Mouse (Mus musculus) neural tube, embryonic 12.5 days (tissue): ENCODE results near the gene Cecr2. TPM values are rescaled to one million over a fixed set of nuclear protein-coding genes. Genes with fewer than 3 reads are reported as not detected.
"Not testable (repeated sequence)": the region's sequence is repeated elsewhere in the genome, so short reads cannot be mapped to it uniquely, and the experiment has no call there.

Experiments used
- ATAC-seq: fragments of 200-750 bp; cut with Nextera tagmentation; 2 replicates; pipeline ENCODE4 v1.8.0; 2017; ENCODE audit warnings: low read depth, mild to moderate bottlenecking, moderate TSS enrichment, moderate library complexity; ENCODE audit not compliant: low FRiP score
- H3K27ac ChIP-seq: fragments of 300-500 bp; sonication (generic); 2 replicates; pipeline ENCODE4 v1.5.1; 2016
- H3K27me3 ChIP-seq: fragments of 300-500 bp; sonication (generic); replicated peaks from 2 replicates; pipeline ENCODE4 v1.6.1; 2016; ENCODE audit warnings: mild to moderate bottlenecking
- H3K36me3 ChIP-seq: fragments of 300-500 bp; sonication (generic); 2 replicates; pipeline ENCODE4 v1.6.1; 2016; ENCODE audit warnings: mild to moderate bottlenecking
- H3K4me1 ChIP-seq: fragments of 300-500 bp; sonication (generic); 2 replicates; pipeline ENCODE4 v1.6.1; 2016
- H3K4me2 ChIP-seq: fragments of 300-500 bp; sonication (generic); replicated peaks from 2 replicates; pipeline ENCODE4 v1.6.1; 2016; ENCODE audit warnings: mild to moderate bottlenecking
- H3K4me3 ChIP-seq: fragments of 300-500 bp; sonication (generic); 2 replicates; pipeline ENCODE4 v1.5.1; 2016
- H3K9ac ChIP-seq: fragments of 300-500 bp; sonication (generic); 2 replicates; pipeline ENCODE4 v1.6.1; 2016; ENCODE audit warnings: mild to moderate bottlenecking
- H3K9me3 ChIP-seq: fragments of 300-500 bp; sonication (generic); 2 replicates; pipeline ENCODE4 v1.6.1; 2016; ENCODE audit warnings: mild to moderate bottlenecking
- WGBS: fragments of 180-500 bp; shearing (Covaris S2); methylation state at CpG from one replicate; pipeline ENCODE4 v1.1.7; 2016; 5-methylcytosine and 5-hydroxymethylcytosine counted together
- polyA plus RNA-seq: library from polyadenylated mRNA; unstranded; fragments of >200 nt; fragmentation: Nextera tagmentation; extraction: Ambion mirVana; gene quantifications from 2 replicates; pipeline ENCODE4 v1.2.1, GENCODE M21; 2016

Gene Cecr2
- polyA plus RNA-seq, 1 experiment from 2014 or later = 17.9 TPM

DNA sequence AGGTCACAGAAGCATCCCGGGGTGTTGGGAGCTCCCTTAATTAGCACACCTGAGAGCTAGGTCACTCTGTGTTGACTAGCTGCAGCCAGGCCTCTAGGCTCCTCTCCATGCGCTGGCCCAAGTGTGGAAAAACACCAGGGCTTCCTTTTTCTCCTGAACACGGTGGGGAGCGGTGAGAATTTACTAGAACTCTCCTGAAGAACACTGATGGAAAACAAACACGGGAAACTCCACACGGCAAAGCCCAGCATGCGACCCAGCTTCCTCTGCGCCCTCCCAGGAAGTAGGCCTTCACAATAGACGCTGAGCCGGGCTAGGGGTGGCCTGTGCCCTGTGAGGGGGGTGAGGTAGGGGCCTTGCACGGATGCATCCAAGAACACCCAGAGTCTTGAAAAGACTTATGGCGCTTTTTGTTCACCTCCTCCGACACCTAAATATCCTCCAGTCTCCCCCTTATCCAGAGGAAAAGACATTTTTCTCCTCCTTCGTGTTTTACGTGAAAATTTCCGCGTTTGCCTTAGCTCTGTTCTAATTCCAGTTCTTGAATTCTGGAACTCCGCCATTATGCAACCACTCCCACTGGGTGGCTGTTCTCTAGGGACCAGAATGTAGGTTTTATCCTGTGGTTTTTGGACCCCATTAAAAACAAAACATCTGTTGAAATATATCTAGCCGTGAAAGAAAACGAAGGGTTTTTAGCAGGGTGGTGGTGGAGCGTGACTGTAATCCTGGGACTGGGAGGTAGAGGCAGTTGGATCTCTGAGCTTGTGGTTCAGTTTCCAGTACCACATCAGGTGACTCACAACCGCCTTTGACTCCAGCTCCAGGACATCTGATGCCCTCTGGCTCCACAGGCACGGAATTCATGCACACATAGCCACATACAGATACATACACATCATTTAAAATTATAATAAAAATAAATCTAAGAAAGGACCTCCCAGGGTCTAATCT lies 21.5 kb upstream of the Cecr2 start:
- H3K9me3 ChIP-seq = no peaks in the 10 kb centered on the region
- H3K4me2 ChIP-seq = no peak overlapping the region
- no peaks in the 10 kb centered on the region for H3K27me3 ChIP-seq
- no peak for ATAC-seq
- WGBS = 56% methylated on average over 23 of the region's 23 CpGs
- H3K27ac ChIP-seq = no peak overlapping the region
- H3K9ac ChIP-seq = no peak overlapping the region
- H3K36me3 ChIP-seq = no peaks in the 10 kb centered on the region
- H3K4me1 ChIP-seq = no peaks in the 10 kb centered on the region
- H3K4me3 ChIP-seq = no peak overlapping the region

DNA sequence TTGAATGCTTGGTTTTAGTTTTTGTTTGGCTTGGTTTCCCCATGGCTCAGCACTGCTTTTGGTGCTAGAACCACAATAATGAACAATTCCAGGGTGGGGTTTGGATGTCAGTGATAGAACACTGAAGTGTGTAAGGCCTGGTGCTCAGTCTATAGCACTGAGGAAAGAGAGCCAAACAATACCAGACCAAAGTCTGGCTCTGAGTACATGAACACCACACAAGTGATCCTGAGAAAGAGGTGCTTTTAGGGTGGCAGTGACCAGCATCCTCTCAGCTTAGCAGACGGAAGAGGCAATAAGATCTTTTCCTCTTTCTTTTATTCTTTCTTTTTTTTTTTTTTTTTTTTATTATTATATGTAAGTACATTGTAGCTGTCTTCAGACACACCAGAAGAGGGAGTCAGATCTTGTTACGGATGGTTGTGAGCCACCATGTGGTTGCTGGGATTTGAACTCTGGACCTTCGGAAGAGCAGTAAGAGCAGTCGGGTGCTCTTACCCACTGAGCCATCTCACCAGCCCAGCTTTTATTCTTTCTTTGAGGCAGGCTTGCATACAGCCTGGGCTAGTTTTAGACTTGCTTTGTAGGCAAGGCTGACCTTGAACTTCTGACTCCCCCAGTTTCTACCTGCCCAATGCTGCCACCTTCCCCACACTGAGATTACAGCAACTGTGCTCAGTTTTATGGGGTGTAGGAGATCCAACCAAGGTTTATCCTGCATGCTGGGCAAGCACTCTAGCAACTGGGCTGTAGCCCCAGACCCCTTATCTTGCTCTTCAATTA lies 18.7 kb upstream of the Cecr2 start:
- not testable (repeated sequence) for H3K27ac ChIP-seq, H3K36me3 ChIP-seq, H3K4me2 ChIP-seq, H3K4me1 ChIP-seq, H3K27me3 ChIP-seq, ATAC-seq, H3K4me3 ChIP-seq, H3K9ac ChIP-seq, H3K9me3 ChIP-seq
- whole genome bisulfite sequencing = 78% methylated on average over 4 of the region's 4 CpGs

DNA sequence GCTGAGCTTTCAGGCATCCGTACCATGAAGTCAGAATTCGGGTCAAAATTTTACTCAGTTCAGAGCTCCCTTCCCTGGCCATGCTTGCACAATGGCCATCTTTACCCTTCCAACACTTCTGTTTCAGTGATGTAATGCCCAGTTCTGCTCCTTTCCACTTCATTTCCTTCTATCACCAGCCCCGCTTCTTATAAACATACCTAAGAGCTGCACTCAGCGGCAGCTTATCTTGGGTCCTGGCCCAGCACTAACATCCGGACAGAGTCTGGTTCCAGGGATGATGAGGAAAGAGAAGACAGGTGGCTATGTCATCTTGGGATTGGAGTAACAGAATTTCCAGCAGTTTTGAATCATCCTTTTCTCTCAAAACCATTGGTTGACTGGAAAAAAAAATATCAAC lies 18.0 kb upstream of the Cecr2 start:
- Histone ChIP-seq H3K27me3 (no peaks in the 10 kb centered on the region), H3K36me3 (no peaks in the 10 kb centered on the region), H3K4me1 (no peaks in the 10 kb centered on the region), H3K4me3 (no peak overlapping the region), H3K9me3 (no peaks in the 10 kb centered on the region), H3K9ac (no peak overlapping the region), H3K4me2 (no peak overlapping the region), H3K27ac (no peak overlapping the region)
- no peak for ATAC-seq
- 83% methylated on average over 5 of the region's 5 CpGs for WGBS

DNA sequence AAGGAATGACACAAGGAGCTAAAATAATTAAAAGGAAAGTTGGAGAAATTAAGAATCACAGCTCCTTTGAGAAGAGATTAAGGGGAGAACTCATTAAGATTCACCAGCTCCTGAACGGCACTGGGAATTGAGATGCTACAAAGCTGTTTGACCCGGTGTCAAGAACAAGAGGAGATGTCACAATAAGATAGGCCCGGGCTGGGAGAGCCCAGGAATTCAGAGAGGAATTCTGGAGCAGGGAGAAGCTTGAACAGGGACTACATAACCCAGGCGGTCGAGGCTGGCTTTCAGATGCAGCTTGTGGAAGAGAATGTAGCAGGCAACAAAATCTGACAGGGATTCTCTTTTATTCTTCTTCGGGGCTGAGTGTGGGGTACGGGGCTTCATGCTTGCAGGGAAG lies 13.5 kb upstream of the Cecr2 start:
- no peak overlapping the region for H3K4me3 ChIP-seq
- H3K4me2 ChIP-seq = no peak overlapping the region
- H3K9me3 ChIP-seq = no peaks in the 10 kb centered on the region
- H3K4me1 ChIP-seq = no peaks in the 10 kb centered on the region
- no peaks in the 10 kb centered on the region for H3K36me3 ChIP-seq
- ATAC-seq = no peak
- no peak overlapping the region for H3K9ac ChIP-seq
- WGBS = 51% methylated on average over 7 of the region's 7 CpGs
- no peaks in the 10 kb centered on the region for H3K27me3 ChIP-seq
- no peak overlapping the region for H3K27ac ChIP-seq

DNA sequence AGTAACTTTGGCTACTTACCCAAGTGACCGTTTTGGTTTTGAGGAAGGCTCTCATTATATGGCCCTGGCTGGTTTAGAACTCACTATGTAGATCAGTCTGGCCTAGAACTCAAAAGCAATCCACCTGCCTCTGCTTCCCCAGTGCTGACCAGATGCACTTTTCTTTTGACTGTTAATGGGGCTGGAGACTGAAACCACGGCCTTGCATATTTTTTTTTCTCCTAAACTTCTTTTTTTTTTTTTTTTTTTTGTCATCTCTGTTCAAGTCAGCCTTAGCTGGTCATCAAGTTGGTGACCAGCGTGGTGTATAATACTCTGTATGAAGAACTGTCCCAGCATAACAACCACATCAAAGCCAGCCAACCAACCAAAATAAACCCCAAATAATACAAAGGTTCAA lies 10.5 kb upstream of the Cecr2 start:
- no peak overlapping the region for H3K4me3 ChIP-seq
- no peaks in the 10 kb centered on the region for H3K36me3 ChIP-seq
- 93% methylated on average over 3 of the region's 3 CpGs for WGBS
- H3K4me1 ChIP-seq = no peaks in the 10 kb centered on the region
- H3K9me3 ChIP-seq = no peaks in the 10 kb centered on the region
- ATAC-seq = no peak
- no peak overlapping the region for H3K9ac ChIP-seq
- H3K27me3 ChIP-seq = no peaks in the 10 kb centered on the region
- H3K27ac ChIP-seq = no peak overlapping the region
- no peak overlapping the region for H3K4me2 ChIP-seq

DNA sequence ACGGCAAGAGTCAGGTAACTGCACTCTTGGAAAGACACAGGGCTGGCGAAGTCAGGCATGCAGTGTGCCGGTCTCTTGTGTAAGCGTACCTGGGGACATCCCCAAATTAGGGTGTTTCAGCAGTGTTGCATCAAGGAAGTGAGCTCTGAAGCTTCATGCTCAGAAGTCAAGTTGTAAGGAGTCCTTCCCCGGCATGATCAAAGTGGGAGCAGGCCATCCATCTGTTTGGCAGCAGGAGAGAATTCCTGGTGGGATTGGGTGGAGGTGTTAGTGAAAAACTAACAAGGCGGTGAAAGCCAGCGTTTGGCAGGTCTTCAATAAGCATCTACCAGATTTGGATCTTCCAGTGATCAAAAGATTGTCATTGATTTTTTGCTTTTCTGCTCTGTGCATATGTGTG lies 7.3 kb upstream of the Cecr2 start:
- H3K9me3 ChIP-seq = no peaks in the 10 kb centered on the region
- WGBS = 57% methylated on average over 7 of the region's 7 CpGs
- H3K27ac ChIP-seq = no peak overlapping the region

DNA sequence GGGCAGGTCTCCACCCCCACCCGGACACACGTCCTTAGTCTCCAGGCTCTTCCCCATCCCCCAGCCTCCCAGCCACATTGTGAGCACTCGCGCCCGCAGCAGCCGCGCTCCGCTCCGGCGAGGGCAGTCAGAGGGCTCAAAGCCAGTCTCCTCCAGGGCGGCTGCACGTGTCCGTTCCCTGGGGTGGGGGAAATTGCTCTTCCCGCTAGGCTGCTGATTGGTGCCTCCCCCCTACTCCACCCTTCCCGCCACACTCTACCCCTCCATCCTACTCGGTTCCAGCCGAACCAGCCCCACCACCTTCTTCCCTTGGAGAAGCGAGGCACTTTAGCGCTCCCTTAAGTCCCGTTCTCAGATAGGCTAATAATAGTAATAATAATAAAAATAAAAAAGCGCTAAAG lies 754 bp upstream of the Cecr2 start:
- peaks cover 15% of the 10 kb centered on the region; the same call in 1 of the 2 replicates for H3K4me1 ChIP-seq
- peak; percentile 78 for ATAC-seq
- no peaks in the 10 kb centered on the region for H3K9me3 ChIP-seq
- peak overlapping the region; percentile 99 for H3K27ac ChIP-seq
- H3K36me3 ChIP-seq = no peaks in the 10 kb centered on the region
- WGBS = 1% methylated on average over 21 of the region's 21 CpGs
- H3K27me3 ChIP-seq = no peaks in the 10 kb centered on the region
- H3K9ac ChIP-seq = peak overlapping the region; percentile 94
- peak overlapping the region; percentile 93 for H3K4me3 ChIP-seq
- H3K4me2 ChIP-seq = peak overlapping the region; percentile 90

More for the DNA sequence above, 7.3 kb upstream of the Cecr2 start:
- no peaks in the 10 kb centered on the region for H3K36me3 ChIP-seq
- no peak overlapping the region for H3K4me2 ChIP-seq
- H3K4me1 ChIP-seq = no peaks in the 10 kb centered on the region
- H3K9ac ChIP-seq = no peak overlapping the region
- no peak for ATAC-seq
- no peaks in the 10 kb centered on the region for H3K27me3 ChIP-seq
- H3K4me3 ChIP-seq = no peak overlapping the region

DNA sequence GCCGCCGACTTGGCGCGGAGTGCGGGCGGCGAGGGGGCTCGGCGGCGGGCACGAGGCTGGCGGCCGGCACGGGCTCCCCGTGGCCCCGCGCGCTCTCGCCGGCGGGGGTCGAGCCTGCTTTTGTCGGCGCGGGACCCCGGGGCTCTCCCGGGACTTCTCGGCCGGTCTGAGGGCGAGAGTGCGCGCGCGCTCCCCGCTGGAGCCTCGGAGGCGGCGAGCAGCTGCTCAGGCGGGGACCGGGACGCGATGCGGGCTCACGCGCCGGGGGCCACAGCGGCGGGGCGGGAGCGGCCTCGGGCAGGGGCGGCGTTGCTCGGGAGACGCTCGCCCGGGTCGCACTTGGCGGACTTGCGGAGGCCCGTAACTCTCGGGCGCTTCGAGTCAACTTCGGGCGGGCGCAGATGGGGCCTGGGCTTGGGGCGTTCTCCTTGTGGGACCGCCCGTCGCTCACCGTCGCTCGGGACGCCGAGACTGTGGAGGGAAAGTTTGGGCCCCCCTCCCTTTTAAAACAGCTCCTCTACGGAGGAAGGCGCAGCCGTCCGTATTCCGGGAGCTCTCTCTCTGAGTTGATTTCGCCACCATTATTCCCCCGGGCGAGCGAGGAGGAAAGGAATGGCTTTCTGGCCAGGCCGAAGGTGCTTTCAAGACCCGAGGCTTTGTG lies 722 bp downstream of the Cecr2 start:
- H3K4me2 ChIP-seq = peak overlapping the region; percentile 90
- no peaks in the 10 kb centered on the region for H3K36me3 ChIP-seq
- H3K9me3 ChIP-seq = no peaks in the 10 kb centered on the region
- under 1% methylated on average over 86 of the region's 87 CpGs for WGBS
- peak overlapping the region; percentile 99 for H3K27ac ChIP-seq
- peaks cover 15% of the 10 kb centered on the region; the same call in 1 of the 2 replicates for H3K4me1 ChIP-seq
- peak; percentile 18 for ATAC-seq
- no peaks in the 10 kb centered on the region for H3K27me3 ChIP-seq
- peak overlapping the region; percentile 94 for H3K9ac ChIP-seq
- peak overlapping the region; percentile 93 for H3K4me3 ChIP-seq

DNA sequence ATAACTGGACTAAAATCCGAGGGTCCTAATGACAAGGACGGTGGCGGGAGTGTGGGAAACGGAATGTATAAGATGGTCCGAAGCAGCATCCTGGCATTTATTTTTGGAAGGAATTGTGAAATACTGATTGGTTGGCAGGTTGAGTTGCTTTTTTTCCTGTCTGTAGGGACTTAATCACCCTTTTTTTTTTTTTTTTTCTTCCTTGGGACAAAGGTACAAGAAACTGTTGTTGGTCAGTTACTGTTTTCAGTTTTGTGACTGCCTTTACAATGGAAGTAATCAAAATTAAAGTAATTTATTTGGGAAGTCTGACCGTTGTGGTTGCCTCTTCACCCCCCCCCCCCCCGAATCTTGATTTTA lies 1.2 kb downstream of the Cecr2 start:
- Histone ChIP-seq H3K27ac (peak overlapping the region; percentile 99), H3K9ac (peak overlapping the region; percentile 94), H3K4me3 (peak overlapping the region; percentile 93), H3K27me3 (no peaks in the 10 kb centered on the region), H3K36me3 (no peaks in the 10 kb centered on the region), H3K4me1 (peaks cover 15% of the 10 kb centered on the region; the same call in 1 of the 2 replicates), H3K9me3 (no peaks in the 10 kb centered on the region), H3K4me2 (peak overlapping the region; percentile 90)
- under 1% methylated on average over 7 of the region's 7 CpGs for WGBS
- ATAC-seq = no peak

DNA sequence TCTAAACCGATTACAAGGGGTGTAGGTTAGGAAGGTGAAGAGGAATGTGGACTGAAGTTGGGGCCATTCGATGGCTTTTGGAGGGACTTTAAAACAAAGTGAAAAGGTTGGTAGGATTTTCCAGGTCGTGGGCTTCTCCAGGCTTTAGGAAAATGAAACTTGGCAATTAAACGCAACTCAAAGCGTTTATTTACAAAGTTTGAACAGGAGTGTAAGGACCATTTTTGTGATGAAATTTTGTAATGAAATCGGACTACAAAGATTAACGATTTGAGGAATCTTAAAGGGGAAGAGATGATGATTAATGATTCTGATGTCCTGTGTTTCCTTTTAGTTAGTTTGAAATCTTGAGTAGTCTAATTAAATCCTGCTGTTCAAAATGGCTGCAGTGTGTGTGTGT lies 1.7 kb downstream of the Cecr2 start:
- Histone ChIP-seq H3K36me3 (no peaks in the 10 kb centered on the region), H3K9ac (no peak overlapping the region), H3K9me3 (no peaks in the 10 kb centered on the region), H3K27ac (no peak overlapping the region), H3K27me3 (no peaks in the 10 kb centered on the region), H3K4me2 (peak overlapping the region; percentile 90), H3K4me1 (peaks cover 15% of the 10 kb centered on the region; the same call in 1 of the 2 replicates), H3K4me3 (peak overlapping the region; percentile 93)
- WGBS = 13% methylated on average over 7 of the region's 7 CpGs
- ATAC-seq = no peak

DNA sequence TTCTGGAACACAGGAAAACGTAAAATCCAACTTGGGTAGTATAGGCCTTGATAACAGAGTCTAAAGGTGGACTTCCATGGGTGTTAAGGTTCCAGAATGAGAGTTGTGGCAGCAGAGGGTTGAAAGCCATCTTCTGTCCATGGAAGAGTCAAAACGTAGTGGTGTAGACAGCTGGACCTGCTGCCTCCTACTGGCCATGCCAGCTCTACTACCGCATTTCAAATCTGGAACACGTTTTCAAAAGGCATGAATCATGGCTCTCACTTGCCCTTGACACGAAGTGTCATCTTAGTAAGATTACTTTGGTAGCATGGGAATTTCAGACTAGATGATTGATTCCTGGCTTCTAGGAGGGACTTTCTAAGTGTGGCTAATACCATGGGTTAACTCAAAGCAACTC lies 8.0 kb downstream of the Cecr2 start:
- Histone ChIP-seq H3K4me1 (no peaks in the 10 kb centered on the region), H3K9ac (no peak overlapping the region), H3K4me2 (no peak overlapping the region), H3K4me3 (no peak overlapping the region), H3K36me3 (no peaks in the 10 kb centered on the region), H3K27ac (no peak overlapping the region), H3K9me3 (no peaks in the 10 kb centered on the region), H3K27me3 (no peaks in the 10 kb centered on the region)
- 79% methylated on average over 5 of the region's 5 CpGs for WGBS
- no peak for ATAC-seq

DNA sequence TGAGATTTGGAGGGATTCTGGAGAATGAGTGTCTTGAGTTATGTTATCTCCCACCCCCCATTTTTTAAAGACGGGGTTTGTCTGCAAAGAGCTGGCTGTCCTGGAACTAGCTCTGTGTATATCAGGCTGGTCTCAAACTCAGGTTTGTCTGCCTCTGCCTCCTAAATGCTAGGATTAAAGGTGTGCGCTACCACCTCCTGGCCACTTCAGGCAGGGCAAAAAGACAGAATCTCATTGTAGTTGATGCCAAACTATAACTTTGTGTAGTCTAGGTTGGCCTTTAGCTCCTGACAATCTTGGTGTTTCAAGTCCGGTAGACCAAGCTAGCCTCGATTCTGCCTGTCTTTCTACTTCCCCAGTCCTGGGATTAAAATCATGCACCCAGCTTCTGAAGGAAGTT lies 8.7 kb downstream of the Cecr2 start:
- H3K9ac ChIP-seq = no peak overlapping the region
- 87% methylated on average over 4 of the region's 4 CpGs for WGBS
- no peaks in the 10 kb centered on the region for H3K27me3 ChIP-seq
- no peaks in the 10 kb centered on the region for H3K9me3 ChIP-seq
- no peak overlapping the region for H3K4me3 ChIP-seq
- H3K4me1 ChIP-seq = no peaks in the 10 kb centered on the region
- no peak overlapping the region for H3K4me2 ChIP-seq
- H3K27ac ChIP-seq = no peak overlapping the region
- no peaks in the 10 kb centered on the region for H3K36me3 ChIP-seq
- ATAC-seq = no peak
